Mouse (Mus musculus): ENCODE data around the gene Mboat2. TPM values are rescaled to one million over a fixed set of nuclear protein-coding genes. Genes with fewer than 3 reads are reported as not detected.

Mboat2 gene
- polyA plus RNA-seq, 1 experiment from 2014 or later: 42.1 TPM

- WGBS: 17% methylated on average over 26 of the region's 29 CpGs
- H3K27me3 ChIP-seq (ENCODE audit: control insufficient read depth, insufficient read depth, low read depth, low read length): no peaks in the 10 kb centered on the region
- H3K4me1 ChIP-seq (replicated peaks; ENCODE audit: control insufficient read depth, insufficient read depth, low read length): peaks cover 7% of the 10 kb centered on the region
- peak within 1 kb of the TSS; percentile 72 for H3K9ac ChIP-seq (ENCODE audit: low read length)
- H3K27ac ChIP-seq (ENCODE audit: low read length): peak within 1 kb of the TSS; percentile 84
- H3K9me3 ChIP-seq (ENCODE audit: control insufficient read depth, low read length): no peaks in the 10 kb centered on the region
- H3K4me3 ChIP-seq (ENCODE audit: low read length): peak within 1 kb of the TSS; percentile 81
- ATAC-seq (ENCODE audit: low read depth): peak; percentile 94
- peak within 1 kb of the TSS; percentile 60 for H3K4me2 ChIP-seq (ENCODE audit: low read depth, low read length)
- no peaks in the 10 kb centered on the region; the same call in 1 of the 2 replicates for H3K36me3 ChIP-seq (ENCODE audit: control insufficient read depth, insufficient read depth, low read length)
Measured at GRCm38 (mm10) chr12:24974446-24975114, 143.9 kb downstream of the Mboat2 start, which contains the start of gene Kidins220. Kidins220 (plus strand) TSS chr12:24974925.

GRCm38 (mm10) chr12:24975115-24975733 is 144.5 kb downstream of the Mboat2 start:
- Histone ChIP-seq H3K27me3 (ENCODE audit: control insufficient read depth, insufficient read depth, low read depth, low read length) (no peaks in the 10 kb centered on the region), H3K36me3 (ENCODE audit: control insufficient read depth, insufficient read depth, low read length) (no peaks in the 10 kb centered on the region; the same call in 1 of the 2 replicates), H3K9me3 (ENCODE audit: control insufficient read depth, low read length) (no peaks in the 10 kb centered on the region), H3K4me1 (replicated peaks; ENCODE audit: control insufficient read depth, insufficient read depth, low read length) (peaks cover 7% of the 10 kb centered on the region), H3K27ac (ENCODE audit: low read length) (peak overlapping the region; percentile 84), H3K9ac (ENCODE audit: low read length) (peak overlapping the region; percentile 72), H3K4me2 (ENCODE audit: low read depth, low read length) (peak overlapping the region; percentile 60), H3K4me3 (ENCODE audit: low read length) (peak overlapping the region; percentile 81)
- under 1% methylated on average over 21 of the region's 31 CpGs for WGBS
- ATAC-seq (ENCODE audit: low read depth): peak; percentile 74

GRCm38 (mm10) chr12:24985226-24985625 is 154.5 kb downstream of the Mboat2 start:
- H3K4me1 ChIP-seq (replicated peaks; ENCODE audit: control insufficient read depth, insufficient read depth, low read length): no peaks in the 10 kb centered on the region
- H3K4me2 ChIP-seq (ENCODE audit: low read depth, low read length): no peak overlapping the region
- no peaks in the 10 kb centered on the region for H3K9me3 ChIP-seq (ENCODE audit: control insufficient read depth, low read length)
- no peak overlapping the region for H3K27ac ChIP-seq (ENCODE audit: low read length)
- 56% methylated on average over 5 of the region's 5 CpGs for WGBS
- no peak overlapping the region for H3K9ac ChIP-seq (ENCODE audit: low read length)
- H3K27me3 ChIP-seq (ENCODE audit: control insufficient read depth, insufficient read depth, low read depth, low read length): no peaks in the 10 kb centered on the region
- no peak for ATAC-seq (ENCODE audit: low read depth)
- no peak overlapping the region for H3K4me3 ChIP-seq (ENCODE audit: low read length)
- peaks cover 12% of the 10 kb centered on the region for H3K36me3 ChIP-seq (ENCODE audit: control insufficient read depth, insufficient read depth, low read length)

GRCm38 (mm10) chr12:24995350-24995749 is 164.7 kb downstream of the Mboat2 start:
- H3K4me1 ChIP-seq (replicated peaks; ENCODE audit: control insufficient read depth, insufficient read depth, low read length): no peaks in the 10 kb centered on the region
- WGBS: 90% methylated on average over 4 of the region's 4 CpGs
- H3K9ac ChIP-seq (ENCODE audit: low read length): no peak overlapping the region
- peaks cover 31% of the 10 kb centered on the region for H3K36me3 ChIP-seq (ENCODE audit: control insufficient read depth, insufficient read depth, low read length)
- no peaks in the 10 kb centered on the region for H3K27me3 ChIP-seq (ENCODE audit: control insufficient read depth, insufficient read depth, low read depth, low read length)
- ATAC-seq (ENCODE audit: low read depth): no peak
- H3K4me3 ChIP-seq (ENCODE audit: low read length): no peak overlapping the region
- no peaks in the 10 kb centered on the region for H3K9me3 ChIP-seq (ENCODE audit: control insufficient read depth, low read length)
- no peak overlapping the region for H3K4me2 ChIP-seq (ENCODE audit: low read depth, low read length)
- H3K27ac ChIP-seq (ENCODE audit: low read length): no peak overlapping the region

- Histone ChIP-seq H3K4me1 (replicated peaks; ENCODE audit: control insufficient read depth, insufficient read depth, low read length) (no peaks in the 10 kb centered on the region), H3K9me3 (ENCODE audit: control insufficient read depth, low read length) (no peaks in the 10 kb centered on the region), H3K36me3 (ENCODE audit: control insufficient read depth, insufficient read depth, low read length) (peaks cover 26% of the 10 kb centered on the region), H3K4me3 (ENCODE audit: low read length) (no peak overlapping the region), H3K4me2 (ENCODE audit: low read depth, low read length) (no peak overlapping the region), H3K27ac (ENCODE audit: low read length) (no peak overlapping the region), H3K27me3 (ENCODE audit: control insufficient read depth, insufficient read depth, low read depth, low read length) (no peaks in the 10 kb centered on the region), H3K9ac (ENCODE audit: low read length) (no peak overlapping the region)
- ATAC-seq (ENCODE audit: low read depth): no peak
- WGBS: 67% methylated on average over 6 of the region's 6 CpGs
Measured at GRCm38 (mm10) chr12:25005350-25005749, 174.7 kb downstream of the Mboat2 start.

GRCm38 (mm10) chr12:25009957-25010356 is 179.3 kb downstream of the Mboat2 start:
- no peak overlapping the region for H3K27ac ChIP-seq (ENCODE audit: low read length)
- H3K4me3 ChIP-seq (ENCODE audit: low read length): no peak overlapping the region
- H3K9ac ChIP-seq (ENCODE audit: low read length): no peak overlapping the region
- WGBS: 80% methylated on average over 9 of the region's 9 CpGs
- no peak for ATAC-seq (ENCODE audit: low read depth)
- no peaks in the 10 kb centered on the region for H3K9me3 ChIP-seq (ENCODE audit: control insufficient read depth, low read length)
- peaks cover 32% of the 10 kb centered on the region for H3K36me3 ChIP-seq (ENCODE audit: control insufficient read depth, insufficient read depth, low read length)
- H3K27me3 ChIP-seq (ENCODE audit: control insufficient read depth, insufficient read depth, low read depth, low read length): no peaks in the 10 kb centered on the region
- no peaks in the 10 kb centered on the region for H3K4me1 ChIP-seq (replicated peaks; ENCODE audit: control insufficient read depth, insufficient read depth, low read length)
- H3K4me2 ChIP-seq (ENCODE audit: low read depth, low read length): no peak overlapping the region

GRCm38 (mm10) chr12:25010416-25010815 is 179.7 kb downstream of the Mboat2 start:
- WGBS: 80% methylated on average over 1 of the region's 1 CpGs
- ATAC-seq (ENCODE audit: low read depth): no peak
- H3K36me3 ChIP-seq (ENCODE audit: control insufficient read depth, insufficient read depth, low read length): peaks cover 32% of the 10 kb centered on the region
- H3K9ac ChIP-seq (ENCODE audit: low read length): no peak overlapping the region
- no peaks in the 10 kb centered on the region for H3K27me3 ChIP-seq (ENCODE audit: control insufficient read depth, insufficient read depth, low read depth, low read length)
- no peak overlapping the region for H3K27ac ChIP-seq (ENCODE audit: low read length)
- H3K4me2 ChIP-seq (ENCODE audit: low read depth, low read length): no peak overlapping the region
- H3K9me3 ChIP-seq (ENCODE audit: control insufficient read depth, low read length): no peaks in the 10 kb centered on the region
- no peak overlapping the region for H3K4me3 ChIP-seq (ENCODE audit: low read length)
- H3K4me1 ChIP-seq (replicated peaks; ENCODE audit: control insufficient read depth, insufficient read depth, low read length): no peaks in the 10 kb centered on the region

GRCm38 (mm10) chr12:25011733-25012367 is 181.2 kb downstream of the Mboat2 start:
- Histone ChIP-seq H3K27me3 (ENCODE audit: control insufficient read depth, insufficient read depth, low read depth, low read length) (no peaks in the 10 kb centered on the region), H3K4me3 (ENCODE audit: low read length) (no peak overlapping the region), H3K9me3 (ENCODE audit: control insufficient read depth, low read length) (no peaks in the 10 kb centered on the region), H3K4me2 (ENCODE audit: low read depth, low read length) (no peak overlapping the region; the same call in 1 of the 2 replicates), H3K27ac (ENCODE audit: low read length) (no peak overlapping the region), H3K9ac (ENCODE audit: low read length) (no peak overlapping the region), H3K4me1 (replicated peaks; ENCODE audit: control insufficient read depth, insufficient read depth, low read length) (no peaks in the 10 kb centered on the region), H3K36me3 (ENCODE audit: control insufficient read depth, insufficient read depth, low read length) (peaks cover 32% of the 10 kb centered on the region)
- ATAC-seq (ENCODE audit: low read depth): peak; percentile 60; the same call in 1 of the 2 replicates
- 50% methylated on average over 15 of the region's 15 CpGs for WGBS

All from lung, embryonic 16.5 days (tissue).